Mouse (Mus musculus) embryonic stem cell, embryonic (primary cell): ENCODE data around the gene Dgki.

ENCODE experiments used
- CTCF ChIA-PET, 4 experiments: fragments of 300-600 bp in 2 of 4; fragments of 350-600 bp in 2 of 4; sonication (Branson Sonifier 250); formaldehyde crosslinking; loops; one replicate each; lab custom pipeline; 2022; ENCODE audit warnings: inconsistent platforms in 2 of 4; lab: Charles Lee
- POLR2A ChIA-PET, 4 experiments: fragments of 300-600 bp in 2 of 4; fragments of 350-600 bp in 2 of 4; sonication (Branson Sonifier 250); formaldehyde crosslinking; loops; one replicate each; lab custom pipeline; 2022; ENCODE audit warnings: antibody characterized with exemption in 4 of 4, inconsistent platforms in 1 of 4; lab: Charles Lee

Dgki gene

GRCm38 (mm10) chr6:36937527-36937926 is 362.5 kb downstream of the Dgki start:
- CTCF ChIA-PET, result no interaction called here
- POLR2A ChIA-PET, result no interaction called here

- ChIA-PET POLR2A (no interaction called here), CTCF (no interaction called here)
These were observed 363.2 kb downstream of the Dgki start for GRCm38 (mm10) chr6:36936816-36937215.

- ChIA-PET POLR2A (no interaction called here), CTCF (interaction anchor here in 1 of 4 experiments (0.6 kb wide), 1 partner anchor 1076 kb away, joined by 3 read pairs; no protein-coding TSS in a partner anchor)
These were observed 368.5 kb downstream of the Dgki start for GRCm38 (mm10) chr6:36931473-36931872.

GRCm38 (mm10) chr6:36929781-36930180 is 370.2 kb downstream of the Dgki start:
- POLR2A ChIA-PET, result no interaction called here
- CTCF ChIA-PET, result no interaction called here

- ChIA-PET POLR2A (no interaction called here), CTCF (no interaction called here)
These were observed 373.5 kb downstream of the Dgki start for GRCm38 (mm10) chr6:36926455-36926854.

GRCm38 (mm10) chr6:36922006-36922405 is 378.0 kb downstream of the Dgki start:
- CTCF ChIA-PET, result no interaction called here
- POLR2A ChIA-PET, result no interaction called here

GRCm38 (mm10) chr6:36911586-36911985 is 388.4 kb downstream of the Dgki start:
- CTCF ChIA-PET, result no interaction called here

GRCm38 (mm10) chr6:36907191-36907590 is 392.8 kb downstream of the Dgki start:
- CTCF ChIA-PET, result no interaction called here
- POLR2A ChIA-PET, result no interaction called here

More at GRCm38 (mm10) chr6:36911586-36911985, 388.4 kb downstream of the Dgki start:
- POLR2A ChIA-PET, result no interaction called here

GRCm38 (mm10) chr6:36905965-36906364 is 394.0 kb downstream of the Dgki start:
- ChIA-PET POLR2A (interaction anchor here in 1 of 4 experiments (0.5 kb wide), 1 partner anchor 175 kb away, joined by 3 read pairs; no protein-coding TSS in a partner anchor), CTCF (no interaction called here)

GRCm38 (mm10) chr6:36904911-36905310 is 395.1 kb downstream of the Dgki start:
- ChIA-PET CTCF (no interaction called here), POLR2A (no interaction called here)

GRCm38 (mm10) chr6:36903821-36904220 is 396.2 kb downstream of the Dgki start:
- POLR2A ChIA-PET, result no interaction called here
- CTCF ChIA-PET, result interaction anchor here in 3 of 4 experiments (0.7 to 1.9 kb wide), 4 partner anchors 142 to 1178 kb away, joined by 3 to 4 read pairs (median 3); no protein-coding TSS in a partner anchor

- POLR2A ChIA-PET, result no interaction called here
- CTCF ChIA-PET, result interaction anchor here in 3 of 4 experiments (0.7 to 1.9 kb wide), 5 partner anchors 143 to 1178 kb away, joined by 3 to 4 read pairs (median 3); no protein-coding TSS in a partner anchor
These were observed 396.7 kb downstream of the Dgki start for GRCm38 (mm10) chr6:36903159-36903794.

GRCm38 (mm10) chr6:36899872-36900271 is 400.1 kb downstream of the Dgki start:
- POLR2A ChIA-PET, result no interaction called here
- CTCF ChIA-PET, result no interaction called here

GRCm38 (mm10) chr6:36898412-36898811 is 401.6 kb downstream of the Dgki start:
- ChIA-PET POLR2A (no interaction called here), CTCF (interaction anchor here in 1 of 4 experiments (0.7 kb wide), 1 partner anchor 70 kb away, joined by 3 read pairs; no protein-coding TSS in a partner anchor)

GRCm38 (mm10) chr6:36897616-36898149 is 402.3 kb downstream of the Dgki start:
- CTCF ChIA-PET, result interaction anchor here in 1 of 4 experiments (0.7 kb wide), 1 partner anchor 70 kb away, joined by 3 read pairs; no protein-coding TSS in a partner anchor
- POLR2A ChIA-PET, result no interaction called here

- CTCF ChIA-PET, result no interaction called here
These were observed 403.3 kb downstream of the Dgki start for GRCm38 (mm10) chr6:36896656-36897055.

GRCm38 (mm10) chr6:36891820-36892219 is 408.2 kb downstream of the Dgki start:
- POLR2A ChIA-PET, result no interaction called here
- CTCF ChIA-PET, result no interaction called here

More at GRCm38 (mm10) chr6:36896656-36897055, 403.3 kb downstream of the Dgki start:
- POLR2A ChIA-PET, result no interaction called here

- POLR2A ChIA-PET, result no interaction called here
These were observed 409.2 kb downstream of the Dgki start for GRCm38 (mm10) chr6:36890776-36891175.

GRCm38 (mm10) chr6:36890296-36890695 is 409.7 kb downstream of the Dgki start:
- ChIA-PET CTCF (interaction anchor here in 1 of 4 experiments (1.1 kb wide), 1 partner anchor 156 kb away, joined by 3 read pairs; no protein-coding TSS in a partner anchor), POLR2A (no interaction called here)

More at GRCm38 (mm10) chr6:36890776-36891175, 409.2 kb downstream of the Dgki start:
- CTCF ChIA-PET, result interaction anchor here in 1 of 4 experiments (1.1 kb wide), 1 partner anchor 155 kb away, joined by 3 read pairs; no protein-coding TSS in a partner anchor

GRCm38 (mm10) chr6:36881309-36881708 is 418.7 kb downstream of the Dgki start:
- CTCF ChIA-PET, result no interaction called here

More at GRCm38 (mm10) chr6:36881309-36881708, 418.7 kb downstream of the Dgki start:
- POLR2A ChIA-PET, result interaction anchor here in 1 of 4 experiments (0.6 kb wide), 1 partner anchor 134 kb away, joined by 3 read pairs; no protein-coding TSS in a partner anchor
